Mouse (Mus musculus) intestine, embryonic 15.5 days (tissue): ENCODE data around the gene Prune1. TPM values are rescaled to one million over a fixed set of nuclear protein-coding genes. Genes with fewer than 3 reads are reported as not detected.

Experiments used
- ATAC-seq: fragments of 200-750 bp; cut with Nextera tagmentation; 2 replicates; pipeline ENCODE4 v1.8.0; 2017; ENCODE audit warnings: moderate TSS enrichment, moderate library complexity
- H3K27ac ChIP-seq: fragments of 300-500 bp; sonication (generic); 2 replicates; pipeline ENCODE4 v1.5.1; 2015; ENCODE audit warnings: mild to moderate bottlenecking, inconsistent platforms
- H3K27me3 ChIP-seq: fragments of 300-500 bp; sonication (generic); replicated peaks from 2 replicates; pipeline ENCODE4 v1.6.1; 2015; ENCODE audit warnings: inconsistent platforms
- H3K36me3 ChIP-seq: fragments of 300-500 bp; sonication (generic); 2 replicates; pipeline ENCODE4 v1.6.1; 2015; ENCODE audit warnings: inconsistent platforms
- H3K4me1 ChIP-seq: fragments of 300-500 bp; sonication (generic); replicated peaks from 2 replicates; pipeline ENCODE4 v1.6.1; 2015; ENCODE audit warnings: inconsistent platforms
- H3K4me2 ChIP-seq: fragments of 300-500 bp; sonication (generic); replicated peaks from 2 replicates; pipeline ENCODE4 v1.6.1; 2015; ENCODE audit warnings: mild to moderate bottlenecking, inconsistent platforms
- H3K4me3 ChIP-seq: fragments of 300-500 bp; sonication (generic); replicated peaks from 2 replicates; pipeline ENCODE4 v1.5.1; 2015; ENCODE audit warnings: inconsistent platforms
- H3K9ac ChIP-seq: fragments of 300-500 bp; sonication (generic); 2 replicates; pipeline ENCODE4 v1.6.1; 2015; ENCODE audit warnings: inconsistent platforms
- H3K9me3 ChIP-seq: fragments of 300-500 bp; sonication (generic); 2 replicates; pipeline ENCODE4 v1.6.1; 2016; ENCODE audit warnings: inconsistent platforms
- WGBS: fragments of 180-500 bp; shearing (Covaris S2); methylation state at CpG from one replicate; pipeline ENCODE4 v1.1.7; 2015; 5-methylcytosine and 5-hydroxymethylcytosine counted together
- polyA plus RNA-seq: library from polyadenylated mRNA; unstranded; fragments of >200 nt; fragmentation: Nextera tagmentation; extraction: Ambion mirVana; gene quantifications from 2 replicates; pipeline ENCODE4 v1.2.1, GENCODE M21; 2015

The Prune1 gene
- polyA plus RNA-seq, result 15.5 and 15.7 TPM in 2 replicates

GRCm38 (mm10) chr3:95281216-95282126 lies at the start of gene Prune1, which contains the start of gene Mindy1:
Prune1 (minus strand) TSS chr3:95282076.
Mindy1 (plus strand) TSS chr3:95281345.
- peak within 1 kb of the TSS; percentile 79 for H3K4me2 ChIP-seq
- peaks cover 22% of the 10 kb centered on the region for H3K4me1 ChIP-seq
- peak within 1 kb of the TSS; percentile 79 for H3K9ac ChIP-seq
- H3K36me3 ChIP-seq, result no peaks in the 10 kb centered on the region
- peak; percentile 91 for ATAC-seq
- no peaks in the 10 kb centered on the region for H3K9me3 ChIP-seq
- H3K27me3 ChIP-seq, result no peaks in the 10 kb centered on the region
- H3K4me3 ChIP-seq, result peak within 1 kb of the TSS; percentile 72
- H3K27ac ChIP-seq, result peak within 1 kb of the TSS; percentile 97
- under 1% methylated on average over 53 of the region's 53 CpGs for WGBS

- no peaks in the 10 kb centered on the region for H3K4me1 ChIP-seq
- no peak overlapping the region for H3K27ac ChIP-seq
- H3K36me3 ChIP-seq, result peaks cover 30% of the 10 kb centered on the region
- H3K27me3 ChIP-seq, result no peaks in the 10 kb centered on the region
- 63% methylated on average over 1 of the region's 1 CpGs for WGBS
- no peak for ATAC-seq
- H3K4me3 ChIP-seq, result no peak overlapping the region
- no peaks in the 10 kb centered on the region for H3K9me3 ChIP-seq
- no peak overlapping the region for H3K4me2 ChIP-seq
- no peak overlapping the region for H3K9ac ChIP-seq
These were observed 49.7 kb upstream of the Prune1 start for GRCm38 (mm10) chr3:95331528-95331927.

- H3K9ac ChIP-seq, result no peak overlapping the region
- no peak overlapping the region for H3K27ac ChIP-seq
- no peak overlapping the region for H3K4me3 ChIP-seq
- H3K9me3 ChIP-seq, result no peaks in the 10 kb centered on the region
- no peak overlapping the region for H3K4me2 ChIP-seq
- 75% methylated on average over 1 of the region's 1 CpGs for WGBS
- ATAC-seq, result peak; percentile 86
- H3K4me1 ChIP-seq, result no peaks in the 10 kb centered on the region
- H3K36me3 ChIP-seq, result peaks cover 46% of the 10 kb centered on the region
- H3K27me3 ChIP-seq, result no peaks in the 10 kb centered on the region
These were observed 47.0 kb upstream of the Prune1 start for GRCm38 (mm10) chr3:95328803-95329404.

GRCm38 (mm10) chr3:95324454-95325144 lies 42.7 kb upstream of the Prune1 start:
- Histone ChIP-seq H3K27me3 (no peaks in the 10 kb centered on the region), H3K27ac (no peak overlapping the region), H3K9me3 (no peaks in the 10 kb centered on the region), H3K9ac (no peak overlapping the region), H3K4me2 (no peak overlapping the region), H3K4me3 (no peak overlapping the region), H3K4me1 (no peaks in the 10 kb centered on the region), H3K36me3 (peaks cover 63% of the 10 kb centered on the region)
- 90% methylated on average over 6 of the region's 6 CpGs for WGBS
- ATAC-seq, result no peak

GRCm38 (mm10) chr3:95323429-95323828 lies 41.6 kb upstream of the Prune1 start:
- Histone ChIP-seq H3K4me2 (no peak overlapping the region), H3K9ac (no peak overlapping the region), H3K4me3 (no peak overlapping the region), H3K27me3 (no peaks in the 10 kb centered on the region), H3K9me3 (no peaks in the 10 kb centered on the region), H3K27ac (no peak overlapping the region), H3K4me1 (peaks cover 4% of the 10 kb centered on the region; the same call in 1 of the 2 replicates), H3K36me3 (peaks cover 62% of the 10 kb centered on the region)
- WGBS, result 85% methylated on average over 3 of the region's 3 CpGs
- ATAC-seq, result no peak

- H3K9ac ChIP-seq, result no peak overlapping the region
- peaks cover 45% of the 10 kb centered on the region for H3K36me3 ChIP-seq
- no peak overlapping the region for H3K4me2 ChIP-seq
- H3K4me1 ChIP-seq, result peaks cover 25% of the 10 kb centered on the region
- no peaks in the 10 kb centered on the region for H3K27me3 ChIP-seq
- H3K9me3 ChIP-seq, result no peaks in the 10 kb centered on the region
- ATAC-seq, result no peak
- WGBS, result 72% methylated on average over 12 of the region's 12 CpGs
- no peak overlapping the region for H3K27ac ChIP-seq
- no peak overlapping the region for H3K4me3 ChIP-seq
These were observed 38.1 kb upstream of the Prune1 start for GRCm38 (mm10) chr3:95319701-95320625.

GRCm38 (mm10) chr3:95319110-95319509 lies 37.2 kb upstream of the Prune1 start:
- H3K9ac ChIP-seq, result no peak overlapping the region
- H3K27ac ChIP-seq, result no peak overlapping the region
- H3K4me1 ChIP-seq, result peaks cover 29% of the 10 kb centered on the region
- 61% methylated on average over 2 of the region's 2 CpGs for WGBS
- H3K4me2 ChIP-seq, result 0 out of 2 replicates have a peak overlapping the region, but pooled peaks have one; percentile 18
- H3K9me3 ChIP-seq, result no peaks in the 10 kb centered on the region
- H3K4me3 ChIP-seq, result no peak overlapping the region
- peaks cover 38% of the 10 kb centered on the region for H3K36me3 ChIP-seq
- ATAC-seq, result no peak
- no peaks in the 10 kb centered on the region for H3K27me3 ChIP-seq

- Histone ChIP-seq H3K9ac (no peak overlapping the region), H3K9me3 (no peaks in the 10 kb centered on the region), H3K27me3 (no peaks in the 10 kb centered on the region), H3K4me1 (peaks cover 29% of the 10 kb centered on the region), H3K36me3 (peaks cover 32% of the 10 kb centered on the region), H3K4me3 (no peak overlapping the region), H3K27ac (peak overlapping the region; percentile 58; the same call in 1 of the 2 replicates), H3K4me2 (0 out of 2 replicates have a peak overlapping the region, but pooled peaks have one; percentile 18)
- 31% methylated on average over 6 of the region's 6 CpGs for WGBS
- peak; percentile 57 for ATAC-seq
These were observed 36.7 kb upstream of the Prune1 start for GRCm38 (mm10) chr3:95318548-95318947.

GRCm38 (mm10) chr3:95317414-95318080 lies 35.7 kb upstream of the Prune1 start:
- peak overlapping the region; percentile 28; the same call in 1 of the 2 replicates for H3K9ac ChIP-seq
- 0 out of 2 replicates have a peak overlapping the region, but pooled peaks have one; percentile 9 for H3K4me3 ChIP-seq
- no peaks in the 10 kb centered on the region for H3K27me3 ChIP-seq
- ATAC-seq, result peak; percentile 24; the same call in 1 of the 2 replicates
- H3K4me2 ChIP-seq, result peak overlapping the region; percentile 43
- no peaks in the 10 kb centered on the region for H3K9me3 ChIP-seq
- H3K4me1 ChIP-seq, result peaks cover 29% of the 10 kb centered on the region
- peaks cover 25% of the 10 kb centered on the region for H3K36me3 ChIP-seq
- 16% methylated on average over 12 of the region's 12 CpGs for WGBS
- peak overlapping the region; percentile 36; the same call in 1 of the 2 replicates for H3K27ac ChIP-seq

- Histone ChIP-seq H3K4me2 (peak overlapping the region; percentile 90), H3K9me3 (no peaks in the 10 kb centered on the region), H3K27me3 (no peaks in the 10 kb centered on the region), H3K27ac (peak overlapping the region; percentile 94), H3K9ac (peak overlapping the region; percentile 99), H3K4me3 (peak overlapping the region; percentile 91), H3K36me3 (peaks cover 10% of the 10 kb centered on the region), H3K4me1 (peaks cover 29% of the 10 kb centered on the region)
- WGBS, result 15% methylated on average over 9 of the region's 9 CpGs
- no peak for ATAC-seq
These were observed 34.1 kb upstream of the Prune1 start for GRCm38 (mm10) chr3:95315844-95316550.
